Mouse (Mus musculus) midbrain, embryonic 11.5 days (tissue): ENCODE measurements around the gene Epdr1. TPM values are rescaled to one million over a fixed set of nuclear protein-coding genes. Genes with fewer than 3 reads are reported as not detected.

Experiments used
- ATAC-seq: fragments of 200-750 bp; cut with Nextera tagmentation; 2 replicates; pipeline ENCODE4 v1.8.0; 2017; ENCODE audit warnings: moderate TSS enrichment, moderate library complexity; ENCODE audit not compliant: low FRiP score
- DNase-seq: peaks from one replicate; pipeline ENCODE4 v3.0.0; 2015; ENCODE audit warnings: low spot score; ENCODE audit errors: missing footprints
- H3K27ac ChIP-seq: fragments of 300-500 bp; sonication (generic); 2 replicates; pipeline ENCODE4 v1.5.1; 2014; ENCODE audit warnings: low read depth, low read length
- H3K27me3 ChIP-seq: fragments of 300-500 bp; sonication (generic); 2 replicates; pipeline ENCODE4 v1.6.1; 2014; ENCODE audit warnings: mild to moderate bottlenecking, low read length, moderate library complexity, mixed read lengths; ENCODE audit not compliant: control insufficient read depth, insufficient read depth
- H3K36me3 ChIP-seq: fragments of 300-500 bp; sonication (generic); 2 replicates; pipeline ENCODE4 v1.6.1; 2014; ENCODE audit warnings: mild to moderate bottlenecking, low read length, moderate library complexity, mixed read lengths; ENCODE audit not compliant: control insufficient read depth, insufficient read depth
- H3K4me1 ChIP-seq: fragments of 300-500 bp; sonication (generic); 2 replicates; pipeline ENCODE4 v1.6.1; 2014; ENCODE audit warnings: low read length; ENCODE audit not compliant: control insufficient read depth, insufficient read depth
- H3K4me2 ChIP-seq: fragments of 300-500 bp; sonication (generic); 2 replicates; pipeline ENCODE4 v1.6.1; 2014; ENCODE audit warnings: mild to moderate bottlenecking, moderate library complexity
- H3K4me3 ChIP-seq: fragments of 300-500 bp; sonication (generic); 2 replicates; pipeline ENCODE4 v1.5.1; 2014; ENCODE audit warnings: low read depth, low read length
- H3K9ac ChIP-seq: fragments of 300-500 bp; sonication (generic); 2 replicates; pipeline ENCODE4 v1.6.1; 2014; ENCODE audit warnings: low read length
- H3K9me3 ChIP-seq: fragments of 300-500 bp; sonication (generic); 2 replicates; pipeline ENCODE4 v1.6.1; 2016; ENCODE audit warnings: low read length; ENCODE audit not compliant: control insufficient read depth
- WGBS: fragments of 180-500 bp; shearing (Covaris S2); extraction: QIAGEN DNeasy Blood & Tissue Kit; methylation state at CpG from one replicate; pipeline ENCODE4 v1.1.7; 2014; 5-methylcytosine and 5-hydroxymethylcytosine counted together
- polyA plus RNA-seq: library from polyadenylated mRNA; unstranded; fragments of >200 nt; fragmentation: Nextera tagmentation; extraction: Ambion mirVana; gene quantifications from 2 replicates; pipeline ENCODE4 v1.2.1, GENCODE M21; 2014

Epdr1 gene
- polyA plus RNA-seq, 1 experiment from 2014 or later = 24.5 TPM

DNA sequence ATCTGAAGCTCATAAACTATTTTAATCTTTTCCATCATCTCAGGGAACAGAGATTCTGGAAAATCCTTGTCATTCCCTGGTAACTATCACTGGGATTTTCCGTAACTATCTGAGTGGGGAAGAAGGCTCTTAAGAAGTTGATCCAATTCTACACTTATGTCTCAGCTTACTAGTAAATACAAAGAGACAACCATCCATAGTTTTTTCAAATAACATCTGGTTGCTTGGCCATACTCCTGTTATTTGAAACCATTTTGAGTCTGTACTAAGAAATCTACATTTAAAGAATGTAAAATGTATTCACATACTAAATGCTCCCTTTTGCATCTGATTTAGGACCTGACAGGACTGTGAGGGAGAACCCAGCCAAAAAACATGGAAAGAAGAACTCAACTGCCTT lies 6.3 kb downstream of the Epdr1 start:
- Histone ChIP-seq H3K36me3 (no peaks in the 10 kb centered on the region), H3K4me1 (peaks cover 11% of the 10 kb centered on the region), H3K4me3 (no peak overlapping the region), H3K27ac (no peak overlapping the region), H3K9me3 (no peaks in the 10 kb centered on the region), H3K4me2 (no peak overlapping the region), H3K9ac (no peak overlapping the region), H3K27me3 (no peaks in the 10 kb centered on the region)
- WGBS = 72% methylated on average over 1 of the region's 1 CpGs
- no peak for ATAC-seq
- DNase-seq = peak; percentile 47

DNA sequence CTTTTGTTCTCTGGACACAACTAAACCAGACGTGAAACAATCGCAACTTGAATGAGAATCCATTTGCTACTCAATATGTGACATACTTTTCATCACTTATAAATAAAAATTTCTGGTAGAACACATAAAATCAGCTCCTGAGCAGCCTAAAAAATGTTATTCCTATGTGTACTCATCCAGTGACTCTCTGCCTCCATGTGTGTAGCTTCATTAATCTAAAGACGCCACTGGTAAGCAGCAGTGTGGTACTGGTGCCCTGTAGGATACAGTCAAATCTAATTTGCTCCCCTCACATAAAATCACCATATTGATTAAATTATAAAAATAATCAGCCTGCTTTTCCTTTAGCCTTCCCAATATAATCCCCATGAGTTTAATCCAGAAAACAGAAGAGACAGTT lies 6.8 kb downstream of the Epdr1 start:
- ATAC-seq (peak; percentile 64; the same call in 1 of the 2 replicates), DNase-seq (peak; percentile 82)
- 61% methylated on average over 3 of the region's 3 CpGs for WGBS
- H3K27me3 ChIP-seq = no peaks in the 10 kb centered on the region
- no peaks in the 10 kb centered on the region for H3K36me3 ChIP-seq
- H3K4me1 ChIP-seq = peaks cover 7% of the 10 kb centered on the region
- H3K4me2 ChIP-seq = no peak overlapping the region
- H3K9me3 ChIP-seq = no peaks in the 10 kb centered on the region
- H3K4me3 ChIP-seq = no peak overlapping the region
- H3K9ac ChIP-seq = no peak overlapping the region
- 0 out of 2 replicates have a peak overlapping the region, but pooled peaks have one; percentile 9 for H3K27ac ChIP-seq

- 10% methylated on average over 1 of the region's 1 CpGs for WGBS
- no peak for DNase-seq
- Histone ChIP-seq H3K4me2 (no peak overlapping the region), H3K9ac (no peak overlapping the region), H3K27ac (no peak overlapping the region), H3K4me1 (peaks cover 6% of the 10 kb centered on the region), H3K9me3 (no peaks in the 10 kb centered on the region), H3K4me3 (no peak overlapping the region), H3K36me3 (no peaks in the 10 kb centered on the region), H3K27me3 (no peaks in the 10 kb centered on the region)
- ATAC-seq = peak; percentile 84
Measured at GRCm38 (mm10) chr13:19612348-19612747, 7.4 kb downstream of the Epdr1 start.

GRCm38 (mm10) chr13:19608120-19608519 lies 11.6 kb downstream of the Epdr1 start:
- no peak overlapping the region for H3K4me3 ChIP-seq
- no peak overlapping the region for H3K27ac ChIP-seq
- H3K4me1 ChIP-seq = peaks cover 6% of the 10 kb centered on the region; the same call in 1 of the 2 replicates
- no peaks in the 10 kb centered on the region for H3K9me3 ChIP-seq
- H3K9ac ChIP-seq = no peak overlapping the region
- no peaks in the 10 kb centered on the region for H3K36me3 ChIP-seq
- H3K4me2 ChIP-seq = no peak overlapping the region
- DNase-seq = no peak
- no peaks in the 10 kb centered on the region for H3K27me3 ChIP-seq
- ATAC-seq = no peak

DNA sequence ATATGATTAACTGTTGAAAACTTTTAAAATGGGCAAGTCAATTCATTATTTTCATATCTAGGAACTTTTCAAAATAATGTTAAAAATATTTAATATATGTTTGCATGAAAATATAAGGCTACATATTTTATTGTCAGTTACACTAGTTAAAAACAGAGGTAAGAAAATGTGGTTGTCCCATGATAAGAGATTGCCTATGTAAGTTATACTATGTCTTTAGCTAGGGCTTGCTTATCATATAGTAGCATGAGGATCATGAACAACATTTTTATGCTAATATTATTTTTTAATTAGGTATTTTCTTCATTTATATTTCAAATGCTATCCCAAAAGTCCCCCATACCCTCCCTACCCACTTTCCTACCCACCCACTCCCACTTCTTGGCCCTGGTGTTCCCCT lies 14.8 kb downstream of the Epdr1 start:
- Histone ChIP-seq H3K4me2 (no peak overlapping the region), H3K4me1 (no peaks in the 10 kb centered on the region), H3K27ac (no peak overlapping the region), H3K4me3 (no peak overlapping the region), H3K36me3 (no peaks in the 10 kb centered on the region), H3K9ac (no peak overlapping the region), H3K27me3 (no peaks in the 10 kb centered on the region), H3K9me3 (no peaks in the 10 kb centered on the region)
- ATAC-seq = no peak
- DNase-seq = no peak

GRCm38 (mm10) chr13:19603719-19604118 lies 16.0 kb downstream of the Epdr1 start:
- Histone ChIP-seq H3K4me3 (no peak overlapping the region), H3K9ac (no peak overlapping the region), H3K4me2 (no peak overlapping the region), H3K9me3 (no peaks in the 10 kb centered on the region), H3K27me3 (no peaks in the 10 kb centered on the region), H3K4me1 (no peaks in the 10 kb centered on the region), H3K36me3 (no peaks in the 10 kb centered on the region), H3K27ac (no peak overlapping the region)
- WGBS = 84% methylated on average over 1 of the region's 1 CpGs
- DNase-seq (no peak), ATAC-seq (no peak)

GRCm38 (mm10) chr13:19602531-19602930 lies 17.2 kb downstream of the Epdr1 start:
- H3K4me3 ChIP-seq = no peak overlapping the region
- H3K9ac ChIP-seq = no peak overlapping the region
- no peaks in the 10 kb centered on the region for H3K27me3 ChIP-seq
- WGBS = 91% methylated on average over 1 of the region's 1 CpGs
- H3K9me3 ChIP-seq = no peaks in the 10 kb centered on the region
- H3K27ac ChIP-seq = no peak overlapping the region
- no peaks in the 10 kb centered on the region for H3K36me3 ChIP-seq
- H3K4me2 ChIP-seq = no peak overlapping the region
- DNase-seq (no peak), ATAC-seq (no peak)
- no peaks in the 10 kb centered on the region for H3K4me1 ChIP-seq

- H3K4me3 ChIP-seq = no peak overlapping the region
- no peak overlapping the region for H3K27ac ChIP-seq
- no peaks in the 10 kb centered on the region for H3K27me3 ChIP-seq
- no peaks in the 10 kb centered on the region for H3K9me3 ChIP-seq
- DNase-seq = no peak
- no peak overlapping the region for H3K4me2 ChIP-seq
- H3K36me3 ChIP-seq = no peaks in the 10 kb centered on the region
- H3K9ac ChIP-seq = no peak overlapping the region
- ATAC-seq = no peak
- no peaks in the 10 kb centered on the region for H3K4me1 ChIP-seq
- WGBS = 90% methylated on average over 6 of the region's 6 CpGs
Measured at GRCm38 (mm10) chr13:19599242-19599641, 20.5 kb downstream of the Epdr1 start.

GRCm38 (mm10) chr13:19595141-19595540 lies 24.6 kb downstream of the Epdr1 start:
- H3K36me3 ChIP-seq = no peaks in the 10 kb centered on the region
- H3K27me3 ChIP-seq = no peaks in the 10 kb centered on the region
- no peaks in the 10 kb centered on the region for H3K4me1 ChIP-seq
- H3K9me3 ChIP-seq = no peaks in the 10 kb centered on the region
- WGBS = 90% methylated on average over 1 of the region's 1 CpGs
- H3K9ac ChIP-seq = no peak overlapping the region
- H3K4me3 ChIP-seq = no peak overlapping the region
- no peak overlapping the region for H3K27ac ChIP-seq
- no peak overlapping the region for H3K4me2 ChIP-seq
- DNase-seq (no peak), ATAC-seq (no peak)
